Mouse (Mus musculus) liver, embryonic 16.5 days (tissue): ENCODE data around the gene Cep126. TPM values are rescaled to one million over a fixed set of nuclear protein-coding genes. Genes with fewer than 3 reads are reported as not detected.

ENCODE experiments used
- ATAC-seq: fragments of 200-750 bp; cut with Nextera tagmentation; 2 replicates; pipeline ENCODE4 v1.8.0; 2017; ENCODE audit warnings: low read depth, mild to moderate bottlenecking, moderate number of reproducible peaks, moderate library complexity
- H3K27ac ChIP-seq: fragments of 300-500 bp; sonication (generic); 2 replicates; pipeline ENCODE4 v1.5.1; 2014; ENCODE audit warnings: mild to moderate bottlenecking, low read length
- H3K27me3 ChIP-seq: fragments of 300-500 bp; sonication (generic); 2 replicates; pipeline ENCODE4 v1.6.1; 2014; ENCODE audit warnings: low read depth, low read length, mixed read lengths; ENCODE audit not compliant: control insufficient read depth, insufficient read depth
- H3K36me3 ChIP-seq: fragments of 300-500 bp; sonication (generic); 2 replicates; pipeline ENCODE4 v1.6.1; 2014; ENCODE audit warnings: mild to moderate bottlenecking; ENCODE audit not compliant: control insufficient read depth, insufficient read depth
- H3K4me1 ChIP-seq: fragments of 300-500 bp; sonication (generic); 2 replicates; pipeline ENCODE4 v1.6.1; 2014; ENCODE audit warnings: low read depth, low read length, mixed read lengths; ENCODE audit not compliant: control insufficient read depth
- H3K4me2 ChIP-seq: fragments of 300-500 bp; sonication (generic); 2 replicates; pipeline ENCODE4 v1.6.1; 2014; ENCODE audit warnings: low read depth, low read length, mixed read lengths
- H3K4me3 ChIP-seq: fragments of 300-500 bp; sonication (generic); 2 replicates; pipeline ENCODE4 v1.5.1; 2014; ENCODE audit warnings: low read depth, mild to moderate bottlenecking, low read length
- H3K9ac ChIP-seq: fragments of 300-500 bp; sonication (generic); 2 replicates; pipeline ENCODE4 v1.6.1; 2014; ENCODE audit warnings: low read depth, low read length
- H3K9me3 ChIP-seq: fragments of 300-500 bp; sonication (generic); replicated peaks from 2 replicates; pipeline ENCODE4 v1.6.1; 2016; ENCODE audit warnings: low read length; ENCODE audit not compliant: control insufficient read depth
- WGBS: fragments of 180-500 bp; shearing (Covaris S2); extraction: QIAGEN DNeasy Blood & Tissue Kit; methylation state at CpG from one replicate; pipeline ENCODE4 v1.1.7; 2014; ENCODE audit not compliant: insufficient replicate concordance; 5-methylcytosine and 5-hydroxymethylcytosine counted together
- polyA plus RNA-seq: library from polyadenylated mRNA; unstranded; fragments of >200 nt; fragmentation: Nextera tagmentation; extraction: Ambion mirVana; gene quantifications from 2 replicates; pipeline ENCODE4 v1.2.1, GENCODE M21; 2015

Gene Cep126
- 0.02 and 0.07 TPM in 2 replicates for polyA plus RNA-seq

DNA sequence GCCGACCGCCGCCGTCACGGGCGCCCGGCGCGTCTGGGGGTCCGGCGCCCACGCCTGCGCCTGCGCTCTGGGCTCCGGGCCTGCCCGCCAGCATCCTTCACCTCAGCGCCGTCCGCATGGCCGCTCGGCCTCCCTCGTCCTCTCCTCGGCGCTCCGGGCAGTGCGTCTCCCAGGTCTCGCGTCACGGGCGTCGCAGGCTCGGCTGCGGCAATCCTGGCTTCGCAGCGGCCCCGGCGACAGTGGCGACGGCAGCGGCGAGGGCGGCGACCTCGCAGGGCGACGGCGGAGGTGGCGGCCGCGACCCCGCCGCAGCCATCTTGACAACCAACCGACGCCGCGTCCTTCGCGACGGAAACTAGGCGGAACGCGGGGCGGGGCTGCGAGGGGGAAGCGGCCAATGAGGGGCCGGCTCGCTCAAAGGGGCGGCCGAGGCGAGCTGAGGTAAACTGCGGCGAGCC is at the start of gene Cep126:
TSS of gene Cep126 (minus strand) at position 178 of the 458 bp plus-strand sequence.
- Histone ChIP-seq H3K4me2 (peak within 1 kb of the TSS; percentile 83), H3K27me3 (peaks cover 18% of the 10 kb centered on the region), H3K9me3 (no peaks in the 10 kb centered on the region), H3K27ac (no peak within 1 kb of the TSS), H3K36me3 (no peaks in the 10 kb centered on the region), H3K9ac (peak within 1 kb of the TSS; percentile 34; the same call in 1 of the 2 replicates), H3K4me1 (no peaks in the 10 kb centered on the region), H3K4me3 (peak within 1 kb of the TSS; percentile 67)
- peak; percentile 95 for ATAC-seq
- WGBS, result under 1% methylated on average over 72 of the region's 72 CpGs

DNA sequence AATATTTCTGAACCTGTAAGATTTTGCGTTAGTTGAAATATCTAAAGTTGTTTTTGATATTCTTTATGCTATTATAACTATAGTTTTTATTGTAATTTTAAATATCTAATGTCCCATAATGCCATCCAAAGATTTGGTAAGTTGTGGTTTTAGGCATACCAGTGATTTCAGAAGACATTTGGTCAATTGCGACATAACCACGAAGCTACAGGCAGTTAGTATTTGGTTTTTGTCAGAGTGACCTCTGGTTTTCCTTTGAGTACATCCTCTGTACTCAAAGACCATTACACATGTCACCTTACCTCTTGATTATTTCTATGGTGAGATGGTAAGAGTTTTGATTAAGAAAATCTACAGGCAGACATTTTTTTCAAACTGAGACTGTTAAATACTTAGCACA is 45.5 kb upstream of the Cep126 start:
- H3K9ac ChIP-seq, result no peak overlapping the region
- WGBS, result 48% methylated on average over 3 of the region's 3 CpGs
- H3K36me3 ChIP-seq, result no peaks in the 10 kb centered on the region
- H3K27ac ChIP-seq, result no peak overlapping the region
- no peak for ATAC-seq
- H3K4me3 ChIP-seq, result no peak overlapping the region
- no peaks in the 10 kb centered on the region for H3K4me1 ChIP-seq
- no peaks in the 10 kb centered on the region for H3K9me3 ChIP-seq
- no peak overlapping the region for H3K4me2 ChIP-seq
- H3K27me3 ChIP-seq, result no peaks in the 10 kb centered on the region

DNA sequence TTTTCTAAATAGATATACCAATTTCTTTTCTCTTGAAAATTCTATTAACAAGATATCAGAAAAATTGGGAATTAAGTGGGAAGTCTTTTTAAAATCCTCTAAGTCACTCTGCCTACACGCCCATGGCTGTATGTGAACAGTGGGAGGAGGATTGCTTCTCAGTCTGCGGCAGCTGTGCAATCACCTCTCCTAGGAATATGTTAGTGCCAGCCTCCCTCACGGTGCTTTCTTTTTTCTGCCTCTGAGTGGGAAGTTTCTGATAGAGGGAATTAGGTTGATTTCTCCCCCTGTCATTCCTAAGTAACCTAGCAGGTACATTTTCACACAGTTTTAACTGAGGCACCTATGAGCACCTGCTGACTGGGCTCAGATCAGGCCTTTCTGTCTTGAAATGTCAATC is 43.0 kb upstream of the Cep126 start:
- no peaks in the 10 kb centered on the region for H3K9me3 ChIP-seq
- no peak overlapping the region for H3K4me2 ChIP-seq
- H3K27ac ChIP-seq, result no peak overlapping the region
- H3K4me3 ChIP-seq, result no peak overlapping the region
- H3K4me1 ChIP-seq, result no peaks in the 10 kb centered on the region
- no peaks in the 10 kb centered on the region for H3K27me3 ChIP-seq
- ATAC-seq, result no peak
- no peak overlapping the region for H3K9ac ChIP-seq
- 57% methylated on average over 3 of the region's 3 CpGs for WGBS
- H3K36me3 ChIP-seq, result no peaks in the 10 kb centered on the region

DNA sequence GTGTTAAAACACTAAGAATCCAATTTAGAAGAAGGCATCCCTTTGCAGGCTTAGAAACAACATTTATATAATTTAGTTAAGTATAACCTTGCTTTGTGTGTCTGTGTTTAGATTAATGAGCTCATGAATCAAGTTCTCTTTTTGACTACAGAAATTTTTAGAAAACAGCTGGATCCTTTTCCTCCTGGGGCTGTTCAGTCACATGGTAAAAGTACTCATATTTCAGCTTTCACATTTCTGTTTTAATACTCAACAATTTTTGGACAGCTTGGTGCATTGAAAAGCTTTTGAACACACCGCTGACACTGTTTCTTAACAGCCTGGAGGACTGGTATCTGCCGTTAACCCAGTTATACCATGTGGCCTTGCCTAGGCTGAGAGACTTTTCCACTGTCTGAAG is 22.9 kb upstream of the Cep126 start:
- WGBS, result 66% methylated on average over 2 of the region's 2 CpGs

DNA sequence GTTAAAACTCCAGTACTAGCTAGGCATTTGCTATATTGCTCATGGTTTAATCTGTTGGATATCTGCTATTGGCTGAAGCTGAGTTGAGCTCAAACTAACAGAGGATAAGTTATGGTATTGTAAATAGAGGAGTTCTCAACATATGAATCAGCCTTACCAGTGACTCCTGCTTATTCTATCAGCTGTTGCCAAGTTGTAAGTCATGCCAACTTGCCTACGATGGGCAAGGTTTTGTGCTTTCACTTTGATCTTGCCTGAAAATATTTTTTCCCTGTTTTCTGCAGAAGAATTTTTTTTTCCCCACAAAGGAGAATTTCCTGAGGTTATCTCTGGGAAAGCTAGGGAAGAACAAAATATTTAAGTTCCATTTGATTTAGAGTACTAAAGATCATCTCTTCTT is 5.4 kb upstream of the Cep126 start:
- Histone ChIP-seq H3K9ac (no peak overlapping the region), H3K27ac (no peak overlapping the region), H3K27me3 (peaks cover 5% of the 10 kb centered on the region), H3K4me2 (no peak overlapping the region), H3K4me1 (no peaks in the 10 kb centered on the region), H3K36me3 (no peaks in the 10 kb centered on the region), H3K9me3 (no peaks in the 10 kb centered on the region), H3K4me3 (no peak overlapping the region)
- ATAC-seq, result no peak
- WGBS, result 71% methylated on average over 1 of the region's 1 CpGs

More for the DNA sequence above, 22.9 kb upstream of the Cep126 start:
- H3K4me2 ChIP-seq, result no peak overlapping the region
- no peaks in the 10 kb centered on the region for H3K27me3 ChIP-seq
- no peaks in the 10 kb centered on the region for H3K36me3 ChIP-seq
- H3K9ac ChIP-seq, result no peak overlapping the region
- no peaks in the 10 kb centered on the region for H3K4me1 ChIP-seq
- H3K4me3 ChIP-seq, result no peak overlapping the region
- no peak overlapping the region for H3K27ac ChIP-seq
- H3K9me3 ChIP-seq, result no peaks in the 10 kb centered on the region
- ATAC-seq, result no peak

DNA sequence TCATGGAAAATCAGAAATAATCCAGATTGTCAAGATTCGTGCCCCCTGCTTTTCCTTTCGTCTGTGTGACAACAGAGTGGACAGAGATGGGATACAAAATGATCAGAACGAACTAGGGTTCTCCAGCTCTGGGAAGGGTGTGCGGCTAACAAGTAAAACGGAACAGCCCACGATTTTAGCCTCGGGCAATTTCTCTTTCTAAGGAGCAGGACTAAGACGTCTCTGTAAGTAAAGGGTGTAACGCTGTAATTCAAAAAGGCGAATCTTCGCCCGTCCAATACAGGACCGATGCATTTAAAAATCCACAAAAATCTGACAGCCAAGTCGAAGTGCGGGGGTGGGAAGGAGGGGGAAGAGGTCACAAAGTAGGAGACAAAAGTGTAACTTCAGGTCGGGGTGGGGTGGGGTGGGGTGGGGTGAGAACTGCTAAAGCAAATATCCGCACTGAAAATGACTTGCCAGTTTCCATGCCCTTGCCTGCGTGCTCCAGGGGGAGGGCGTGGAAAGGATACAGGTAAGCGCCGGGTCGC is 443 bp downstream of the Cep126 start:
- H3K9ac ChIP-seq, result peak overlapping the region; percentile 34; the same call in 1 of the 2 replicates
- 3% methylated on average over 22 of the region's 22 CpGs for WGBS
- H3K27me3 ChIP-seq, result peaks cover 18% of the 10 kb centered on the region
- no peak for ATAC-seq
- peak overlapping the region; percentile 67 for H3K4me3 ChIP-seq
- no peaks in the 10 kb centered on the region for H3K4me1 ChIP-seq
- no peaks in the 10 kb centered on the region for H3K36me3 ChIP-seq
- no peak overlapping the region for H3K27ac ChIP-seq
- peak overlapping the region; percentile 83 for H3K4me2 ChIP-seq
- H3K9me3 ChIP-seq, result no peaks in the 10 kb centered on the region

DNA sequence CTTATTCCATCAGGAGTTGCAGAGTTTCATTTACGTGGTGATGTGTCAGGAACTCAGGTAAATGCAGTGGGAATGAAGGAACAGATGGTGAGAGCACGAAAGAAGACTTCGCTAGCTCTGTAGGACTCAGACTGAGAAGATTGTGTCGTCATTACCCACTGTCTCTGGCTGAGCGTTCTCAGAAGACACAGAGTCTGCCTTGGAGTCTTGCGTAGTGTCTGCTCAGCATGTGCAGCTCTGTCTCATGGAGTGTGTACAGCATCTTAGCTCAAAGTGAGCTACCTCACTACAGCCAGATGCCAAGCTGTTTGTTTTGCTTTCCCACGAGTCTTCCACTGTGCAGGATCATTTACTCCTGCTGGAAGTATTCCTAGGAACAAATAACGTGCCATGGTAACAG is 10.6 kb downstream of the Cep126 start:
- no peak for ATAC-seq
- WGBS, result 65% methylated on average over 8 of the region's 8 CpGs
- H3K4me2 ChIP-seq, result no peak overlapping the region
- H3K9ac ChIP-seq, result no peak overlapping the region
- no peak overlapping the region for H3K4me3 ChIP-seq
- H3K4me1 ChIP-seq, result no peaks in the 10 kb centered on the region
- no peaks in the 10 kb centered on the region for H3K36me3 ChIP-seq
- no peaks in the 10 kb centered on the region for H3K27me3 ChIP-seq
- H3K9me3 ChIP-seq, result no peaks in the 10 kb centered on the region
- no peak overlapping the region for H3K27ac ChIP-seq

DNA sequence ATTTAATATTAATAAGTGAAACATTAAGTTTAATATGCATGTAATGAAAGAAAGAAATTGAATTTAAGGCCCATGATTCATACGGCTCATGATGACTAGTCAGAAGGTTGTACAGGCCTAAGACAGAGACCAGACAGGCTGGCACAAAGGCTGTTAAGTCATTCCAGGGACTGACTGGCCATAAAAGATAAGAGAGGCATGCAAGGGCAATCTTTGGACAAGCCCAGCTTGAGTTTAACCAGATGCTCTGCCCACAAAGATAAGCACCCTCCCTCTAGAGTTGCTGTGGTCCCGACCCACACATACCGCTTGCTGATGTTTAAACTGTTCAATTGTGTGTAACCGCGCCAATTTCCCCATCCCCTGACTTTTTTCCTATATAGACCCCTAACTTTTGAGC is 19.6 kb downstream of the Cep126 start:
- no peaks in the 10 kb centered on the region for H3K4me1 ChIP-seq
- H3K9ac ChIP-seq, result no peak overlapping the region
- H3K4me3 ChIP-seq, result no peak overlapping the region
- H3K36me3 ChIP-seq, result no peaks in the 10 kb centered on the region
- ATAC-seq, result peak; percentile 30; the same call in 1 of the 2 replicates
- H3K27me3 ChIP-seq, result no peaks in the 10 kb centered on the region
- no peaks in the 10 kb centered on the region; the same call in 1 of the 2 replicates for H3K9me3 ChIP-seq
- H3K27ac ChIP-seq, result no peak overlapping the region
- H3K4me2 ChIP-seq, result no peak overlapping the region
- WGBS, result 64% methylated on average over 5 of the region's 5 CpGs

DNA sequence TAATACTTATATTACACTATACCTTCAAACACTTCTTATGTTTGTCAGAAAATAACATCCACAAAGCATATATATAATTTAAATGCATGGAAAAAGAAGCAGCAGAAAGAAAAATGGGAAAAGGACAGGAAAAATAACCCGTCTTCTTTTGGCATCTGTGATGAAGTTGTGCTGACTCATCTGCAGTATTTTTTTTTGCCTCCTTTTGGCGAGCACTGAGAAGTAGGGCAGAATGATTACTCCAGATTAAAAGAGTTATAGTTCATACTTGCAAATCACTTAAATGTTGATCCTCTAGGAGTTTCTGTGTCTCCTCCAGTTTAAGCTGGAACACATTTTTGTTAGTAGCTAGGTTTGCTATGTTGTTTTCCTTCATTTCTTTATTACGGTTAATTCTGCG is 31.0 kb downstream of the Cep126 start:
- Histone ChIP-seq H3K4me2 (no peak overlapping the region), H3K4me3 (no peak overlapping the region), H3K27ac (no peak overlapping the region), H3K27me3 (no peaks in the 10 kb centered on the region), H3K9ac (no peak overlapping the region), H3K9me3 (no peaks in the 10 kb centered on the region), H3K36me3 (no peaks in the 10 kb centered on the region), H3K4me1 (no peaks in the 10 kb centered on the region)
- ATAC-seq, result no peak
- WGBS, result 68% methylated on average over 4 of the region's 4 CpGs
